Mouse (Mus musculus) ES-E14 (cell line): Measurements from ENCODE around the gene Trmo. TPM values are rescaled to one million over a fixed set of nuclear protein-coding genes. Genes with fewer than 3 reads are reported as not detected.

Experiments
- DNase-seq: peaks from one replicate; pipeline ENCODE4 v3.0.0-alpha.2; 2013; ENCODE audit warnings: low read depth, low spot score
- H3K27ac ChIP-seq: 2 replicates; pipeline ENCODE4 v1.5.1; 2012; ENCODE audit warnings: low read depth, mild to moderate bottlenecking, low read length, moderate library complexity, mixed read lengths; ENCODE audit not compliant: poor library complexity, insufficient read depth, severe bottlenecking
- H3K36me3 ChIP-seq: 2 replicates; pipeline ENCODE4 v1.6.1; 2012; ENCODE audit warnings: mild to moderate bottlenecking, low read length, moderate library complexity, mixed read lengths; ENCODE audit not compliant: control insufficient read depth, poor library complexity, insufficient read depth, severe bottlenecking
- H3K4me1 ChIP-seq, 2 experiments: fragments of 150-350 bp in 1 of 2; sonication (generic) in 1 of 2; 2 replicates each; pipeline ENCODE4 v1.6.1; 2012; ENCODE audit warnings: low read length in 2 of 2, mild to moderate bottlenecking in 1 of 2, mixed read lengths in 1 of 2; ENCODE audit not compliant: control insufficient read depth in 2 of 2, insufficient read depth in 2 of 2, poor library complexity in 1 of 2
- H3K4me3 ChIP-seq, 2 experiments: fragments of 150-350 bp in 1 of 2; sonication (generic) in 1 of 2; 2 replicates each; pipeline ENCODE4 v1.5.1; 2012; ENCODE audit warnings: low read length in 2 of 2, low read depth in 1 of 2, mild to moderate bottlenecking in 1 of 2, mixed read lengths in 1 of 2; ENCODE audit not compliant: insufficient read depth in 1 of 2, poor library complexity in 1 of 2, severe bottlenecking in 1 of 2
- H3K9ac ChIP-seq: 2 replicates; pipeline ENCODE4 v1.6.1; 2012; ENCODE audit warnings: low read depth, mild to moderate bottlenecking, low read length, mixed read lengths; ENCODE audit not compliant: poor library complexity, insufficient read depth, severe bottlenecking
- H3K9me3 ChIP-seq: fragments of 150-350 bp; sonication (generic); 2 replicates; pipeline ENCODE4 v1.6.1; 2012; ENCODE audit warnings: low read depth, mild to moderate bottlenecking, low read length; ENCODE audit not compliant: control insufficient read depth, insufficient read depth
- CHD2 ChIP-seq: IDR thresholded peaks from 2 replicates; pipeline ENCODE4 v1.6.1; 2014; ENCODE audit warnings: mild to moderate bottlenecking, low read depth, low read length, inconsistent platforms
- HCFC1 ChIP-seq: IDR thresholded peaks from 2 replicates; pipeline ENCODE4 v1.6.1; 2012; ENCODE audit warnings: low read length, inconsistent platforms, borderline replicate concordance; ENCODE audit not compliant: insufficient read depth
- MAFK ChIP-seq: IDR thresholded peaks from 2 replicates; pipeline ENCODE4 v1.6.1; 2014; ENCODE audit warnings: mild to moderate bottlenecking, low read depth, low read length, inconsistent platforms; ENCODE audit not compliant: insufficient read depth
- ZC3H11A ChIP-seq: IDR thresholded peaks from 2 replicates; pipeline ENCODE4 v1.6.1; 2012; ENCODE audit warnings: low read depth, mild to moderate bottlenecking, inconsistent platforms, low read length, borderline replicate concordance
- ZNF384 ChIP-seq: IDR thresholded peaks from 2 replicates; pipeline ENCODE4 v1.6.1; 2012; ENCODE audit warnings: low read depth, low read length, inconsistent platforms
- in situ Hi-C, 2 experiments: fragments of 600-800 bp; cut with MboI; formaldehyde crosslinking; loops; one replicate each; pipeline ENCODE4 v1.15.1; 2025; ENCODE audit warnings: low sequenced_read_pairs in 2 of 2, inconsistent platforms in 1 of 2; ENCODE audit not compliant: unreplicated experiment in 2 of 2
- total RNA-seq: library from RNA; depleted of rRNA; stranded (reverse); fragments of 300-350 nt; gene quantifications from 2 replicates; pipeline ENCODE4 v1.2.3, GENCODE M21; 2012

Gene Trmo
- total RNA-seq, 1 experiment = 18.8 TPM

DNA sequence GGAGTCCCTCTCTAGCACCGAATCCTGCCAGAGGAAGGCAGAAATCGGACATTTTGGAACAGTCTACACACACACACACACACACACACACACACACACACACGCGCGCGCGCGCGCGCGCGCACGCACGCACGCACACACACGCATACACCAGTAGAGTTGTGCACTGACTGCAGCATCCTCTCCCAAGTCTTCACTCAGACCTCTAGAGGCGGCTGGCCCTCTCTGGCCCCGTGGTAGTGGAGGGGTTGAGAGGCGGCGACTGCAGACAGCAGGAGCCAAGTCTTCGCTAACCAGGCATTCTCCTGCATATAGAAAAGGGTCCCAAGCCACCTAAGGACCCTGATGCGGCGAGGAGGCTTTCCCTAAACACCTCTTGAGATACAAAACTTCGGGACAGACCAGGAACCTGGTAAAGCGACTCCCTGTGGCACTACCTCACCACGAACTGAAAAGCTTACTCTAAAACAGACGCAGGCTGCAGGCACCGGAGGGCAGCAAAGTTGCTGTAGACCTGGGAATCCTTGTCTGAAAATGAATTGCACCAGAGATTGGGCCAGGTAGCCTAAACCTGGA, 46.4 kb downstream of the Trmo start:
- Histone ChIP-seq H3K36me3 (no peaks in the 10 kb centered on the region), H3K9ac (no peak overlapping the region), H3K27ac (no peak overlapping the region), H3K4me1 (peaks cover 0 to 8% of the 10 kb centered on the region in 2 experiments; a peak in 1 of 4 replicates), H3K9me3 (no peaks in the 10 kb centered on the region), H3K4me3 (peak overlapping the region in 1 of 2 experiments; percentile 10; a peak in 1 of 4 replicates)
- TF ChIP-seq HCFC1 = no peak
- TF ChIP-seq CHD2 = no peak
- TF ChIP-seq MAFK = no peak
- no peak for TF ChIP-seq ZNF384
- TF ChIP-seq ZC3H11A = no peak
- no peak for DNase-seq
- in situ Hi-C loops = loop anchor here in 1 of 2 experiments (25.0 kb wide), 1 partner anchor 1695 kb away; the partner anchor contains the start of gene Nr4a3

DNA sequence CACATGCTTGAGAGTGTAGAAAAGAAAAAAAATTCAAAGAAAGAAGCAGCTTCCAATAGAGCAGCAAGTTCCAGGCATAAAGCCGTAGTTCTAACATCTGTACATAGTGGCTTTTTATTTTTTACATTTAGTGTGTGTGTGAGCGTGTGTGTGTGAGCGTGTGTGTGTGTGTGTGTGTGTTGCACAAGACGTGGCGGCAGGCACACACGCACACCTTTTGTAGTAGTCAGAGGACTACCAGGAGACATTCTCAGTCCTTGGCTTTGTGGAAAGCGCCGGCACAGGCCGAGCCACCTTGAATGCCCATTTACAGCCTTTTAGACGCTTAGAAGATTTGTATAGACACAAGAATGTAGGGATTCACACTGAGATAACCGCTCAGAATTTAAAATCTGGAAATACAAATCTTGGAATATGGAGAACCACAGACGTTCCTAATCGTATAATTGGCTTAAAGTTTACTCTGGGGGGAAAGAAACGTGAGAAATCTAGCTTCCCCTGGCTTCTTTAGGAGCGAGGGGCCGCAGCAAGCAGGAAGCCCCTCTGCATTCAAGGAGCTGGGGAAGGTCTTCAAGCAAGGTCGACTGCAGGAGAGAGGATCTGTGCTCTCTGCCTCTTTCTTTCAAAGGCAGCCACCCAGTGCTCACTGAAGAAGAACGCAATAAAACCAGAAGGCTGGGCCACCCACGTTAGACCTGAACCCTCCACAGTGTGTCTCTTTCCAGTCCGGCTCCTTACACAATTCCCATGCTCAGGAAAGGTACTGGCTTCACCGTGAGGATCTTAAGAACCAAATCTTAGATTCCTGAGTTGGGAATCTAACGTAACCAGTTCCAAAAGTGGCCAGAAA, 47.2 kb downstream of the Trmo start:
- H3K4me1 ChIP-seq = peaks cover 0 to 8% of the 10 kb centered on the region in 2 experiments; a peak in 1 of 4 replicates
- no peak overlapping the region for H3K9ac ChIP-seq
- no peaks in the 10 kb centered on the region for H3K36me3 ChIP-seq
- DNase-seq = no peak
- TF ChIP-seq CHD2 (no peak), ZNF384 (no peak), MAFK (no peak), ZC3H11A (no peak), HCFC1 (no peak)
- no peak overlapping the region for H3K27ac ChIP-seq
- H3K9me3 ChIP-seq = no peaks in the 10 kb centered on the region
- H3K4me3 ChIP-seq = no peak overlapping the region
- in situ Hi-C loops = loop anchor here in 1 of 2 experiments (25.0 kb wide), 1 partner anchor 1695 kb away; the partner anchor contains the start of gene Nr4a3

DNA sequence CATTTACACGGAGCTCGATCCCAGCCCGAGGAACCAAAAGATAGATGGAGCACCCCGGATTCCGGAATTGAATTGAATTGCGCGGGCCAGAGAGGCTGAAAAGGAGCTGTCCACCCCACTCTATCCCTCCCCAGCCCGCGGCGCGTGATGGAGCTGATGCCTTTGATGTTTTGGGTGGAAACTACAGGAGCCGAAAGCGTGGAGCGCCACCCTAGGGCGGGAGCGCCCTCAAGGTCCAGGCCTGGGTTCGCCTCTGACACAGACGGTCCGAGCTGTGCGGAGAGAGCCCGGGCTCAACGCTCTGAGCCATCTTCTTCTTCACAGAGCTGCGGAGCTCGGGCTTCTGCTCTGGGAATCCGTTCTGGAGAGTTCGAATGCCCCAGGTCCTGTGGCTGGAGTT, 49.7 kb downstream of the Trmo start:
- Histone ChIP-seq H3K36me3 (no peaks in the 10 kb centered on the region), H3K27ac (no peak overlapping the region), H3K9ac (no peak overlapping the region), H3K9me3 (no peaks in the 10 kb centered on the region), H3K4me3 (no peak overlapping the region), H3K4me1 (peaks cover 0 to 3% of the 10 kb centered on the region in 2 experiments; a peak in 1 of 4 replicates)
- TF ChIP-seq CHD2 (no peak), MAFK (no peak), ZC3H11A (no peak)
- in situ Hi-C loops = loop anchor here in 1 of 2 experiments (25.0 kb wide), 1 partner anchor 1698 kb away; the partner anchor contains the start of gene Nr4a3
- DNase-seq = no peak

DNA sequence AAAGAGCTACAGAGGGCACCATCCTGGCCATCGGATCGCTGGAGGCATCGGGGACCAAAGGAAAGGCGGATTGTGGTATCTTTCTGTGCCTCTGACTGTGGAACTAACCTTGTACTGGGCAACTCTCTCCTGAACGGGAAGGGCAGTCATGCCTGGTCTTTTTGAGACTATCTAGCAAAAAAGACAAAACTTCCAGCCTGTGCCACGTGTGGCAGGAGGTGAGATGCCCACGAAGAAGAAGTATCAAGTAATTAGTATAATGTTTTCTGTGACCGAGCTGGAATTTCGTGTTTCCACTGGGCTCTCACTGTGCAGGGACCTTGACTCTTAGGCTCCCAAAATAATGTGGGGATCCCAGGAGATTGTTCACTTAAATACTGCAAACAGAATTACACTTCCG, 50.2 kb downstream of the Trmo start:
- Histone ChIP-seq H3K36me3 (no peaks in the 10 kb centered on the region), H3K9me3 (no peaks in the 10 kb centered on the region), H3K4me3 (no peak overlapping the region), H3K27ac (no peak overlapping the region), H3K4me1 (peaks cover 0 to 3% of the 10 kb centered on the region in 2 experiments; a peak in 1 of 4 replicates), H3K9ac (no peak overlapping the region)
- DNase-seq = no peak
- no peak for TF ChIP-seq HCFC1
- TF ChIP-seq ZNF384 = no peak
- no peak for TF ChIP-seq CHD2
- no peak for TF ChIP-seq ZC3H11A
- TF ChIP-seq MAFK = no peak
- in situ Hi-C loops = loop anchor here in 1 of 2 experiments (25.0 kb wide), 1 partner anchor 1698 kb away; the partner anchor contains the start of gene Nr4a3
